Mouse (Mus musculus): ENCODE data around the gene Capg.

Gene Capg

GRCm38 (mm10) chr6:72604066-72604465 is 59.9 kb downstream of the Capg start:
- DNase-seq (ENCODE audit: extremely low spot score, low spot score): no peak

- no peak for DNase-seq (ENCODE audit: extremely low spot score, low spot score)
Measured at GRCm38 (mm10) chr6:72607060-72607459, 62.9 kb downstream of the Capg start.

DNA sequence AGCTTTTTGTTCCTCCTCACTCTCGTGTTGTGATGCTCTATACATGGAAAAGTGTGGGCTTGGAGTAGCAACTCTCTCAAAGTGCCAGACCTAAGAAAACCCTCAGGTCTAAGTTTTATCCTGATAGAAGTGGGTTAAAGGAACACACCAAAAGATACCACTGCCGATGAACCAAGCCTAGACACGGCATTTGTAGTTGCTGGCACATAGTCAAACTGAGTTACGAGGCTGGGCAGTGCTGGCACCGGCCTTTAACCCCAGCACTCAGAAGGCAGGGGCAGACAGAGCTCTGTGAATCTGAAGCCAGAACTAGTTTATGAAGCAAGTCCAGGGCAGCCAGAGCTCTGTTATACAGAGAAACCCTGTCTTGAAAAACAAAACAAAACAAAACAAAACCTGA is 63.5 kb downstream of the Capg start:
- no peak for DNase-seq (ENCODE audit: extremely low spot score, low spot score)

GRCm38 (mm10) chr6:72608662-72609184 is 64.5 kb downstream of the Capg start:
- no peak for DNase-seq (ENCODE audit: extremely low spot score, low spot score)

DNA sequence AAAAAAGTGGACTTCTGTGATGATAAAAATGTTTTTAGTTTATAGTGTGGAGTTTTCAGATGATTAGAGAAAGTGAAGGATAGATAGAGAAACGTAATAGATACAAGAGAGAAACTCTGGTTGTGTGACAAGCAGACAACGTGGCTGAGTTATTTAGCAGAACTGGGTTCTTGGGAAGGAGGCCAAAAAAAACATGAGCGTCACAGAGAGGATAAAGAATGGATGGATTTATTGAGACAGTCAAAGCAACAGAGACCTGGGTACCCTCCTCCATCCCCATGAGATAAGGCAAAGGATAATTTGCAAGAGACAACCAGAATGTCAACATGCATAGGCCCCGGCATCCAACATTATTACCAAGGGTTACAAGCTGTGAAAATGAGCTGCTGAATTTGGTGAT is 66.1 kb downstream of the Capg start:
- no peak for DNase-seq (ENCODE audit: extremely low spot score, low spot score)
